Mouse (Mus musculus) central nervous system, embryonic 14 days (tissue): ENCODE measurements around the gene Olfr25. TPM values are rescaled to one million over a fixed set of nuclear protein-coding genes. Genes with fewer than 3 reads are reported as not detected.

Experiments used
- polyA plus RNA-seq: library from polyadenylated mRNA; depleted of rRNA; stranded (reverse); fragments of >200 nt; gene quantifications from 2 replicates; pipeline ENCODE4 v1.2.3, GENCODE M21; 2012; rRNA removed

The Olfr25 gene
- not detected in 2 replicates for polyA plus RNA-seq

GRCm38 (mm10) chr9:38328760-38329159, at the start of gene Olfr25:
TSS of gene Olfr25 (plus strand) at chr9:38329060.

DNA sequence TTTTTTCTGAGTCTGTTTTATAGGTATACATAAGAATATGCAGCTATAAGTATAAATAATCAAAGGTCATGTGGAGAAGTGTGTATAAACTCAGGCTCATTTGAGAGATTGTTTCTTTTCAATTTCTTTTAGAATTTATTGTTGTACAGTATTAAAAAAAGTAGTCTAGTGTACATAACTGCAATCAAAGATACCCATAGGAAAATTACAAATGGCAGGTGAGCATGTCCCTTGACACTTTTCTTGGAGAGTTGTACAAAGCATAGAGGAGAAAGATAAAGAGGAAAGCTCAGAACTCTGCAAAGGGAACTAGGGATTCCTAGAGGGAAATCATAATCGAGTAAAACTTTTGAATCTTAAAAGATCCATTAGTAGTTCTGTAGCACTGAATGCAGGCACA, 38.1 kb upstream of the Olfr25 start, which contains the start of gene Olfr896-ps1:
TSS of gene Olfr896-ps1 (plus strand) at position 301 of the 400 bp plus-strand sequence.

DNA sequence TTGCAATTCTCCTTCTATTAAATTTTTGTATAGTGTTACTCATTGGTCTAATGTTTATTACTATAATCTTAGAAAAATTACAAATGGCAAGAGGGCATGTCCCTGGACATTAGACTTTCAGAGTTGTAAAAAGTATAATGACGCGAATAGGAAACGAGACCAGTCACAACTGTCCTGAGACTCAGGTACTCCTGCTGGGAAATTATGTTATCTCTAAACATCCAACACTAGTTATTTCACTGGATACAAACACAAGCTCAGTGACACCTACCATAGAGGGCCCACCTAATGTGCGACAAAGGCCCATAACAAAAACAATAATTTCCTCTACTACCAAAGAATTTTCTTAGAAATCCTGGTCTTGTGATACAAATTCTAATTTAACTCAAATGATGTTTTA, 19.3 kb downstream of the Olfr25 start, which contains the start of gene Olfr898:
TSS of gene Olfr898 (plus strand) at position 301 of the 400 bp plus-strand sequence.

GRCm38 (mm10) chr9:38366596-38366995, 37.7 kb downstream of the Olfr25 start, which contains the start of gene Olfr250:
TSS of gene Olfr250 (plus strand) at chr9:38366896.

GRCm38 (mm10) chr9:38376786-38377185, 47.9 kb downstream of the Olfr25 start, which contains the start of gene Olfr251:
TSS of gene Olfr251 (plus strand) at chr9:38377086.

Other genes with a start within 250 kb of the Olfr25 start
- gene Olfr887, start 245.0 kb upstream of the Olfr25 start, polyA plus RNA-seq = not detected in 2 replicates
- not detected in 2 replicates for gene Olfr888, start 220.9 kb upstream of the Olfr25 start, polyA plus RNA-seq
- gene Olfr889, start 213.9 kb upstream of the Olfr25 start, polyA plus RNA-seq = not detected in 2 replicates
- gene Olfr890, start 186.5 kb upstream of the Olfr25 start, polyA plus RNA-seq = not detected in 2 replicates
- gene Olfr891, start 148.2 kb upstream of the Olfr25 start, polyA plus RNA-seq = not detected in 2 replicates
- gene Olfr893, start 120.7 kb upstream of the Olfr25 start, polyA plus RNA-seq = not detected in 2 replicates
- not detected in 2 replicates for gene Olfr894, start 111.0 kb upstream of the Olfr25 start, polyA plus RNA-seq
- gene Olfr143, start 76.3 kb upstream of the Olfr25 start, polyA plus RNA-seq = not detected in 2 replicates
- gene Olfr895, start 61.2 kb upstream of the Olfr25 start, polyA plus RNA-seq = not detected in 2 replicates
- gene Olfr896-ps1, start 38.0 kb upstream of the Olfr25 start, polyA plus RNA-seq = not detected in 2 replicates
- not detected in 2 replicates for gene Olfr898, start 19.4 kb downstream of the Olfr25 start, polyA plus RNA-seq
- not detected in 2 replicates for gene Olfr250, start 37.8 kb downstream of the Olfr25 start, polyA plus RNA-seq
- not detected in 2 replicates for gene Olfr251, start 48.0 kb downstream of the Olfr25 start, polyA plus RNA-seq
- not detected in 2 replicates for gene Olfr147, start 72.6 kb downstream of the Olfr25 start, polyA plus RNA-seq
- not detected in 2 replicates for gene Olfr901, start 100.4 kb downstream of the Olfr25 start, polyA plus RNA-seq
- not detected in 2 replicates for gene Olfr902, start 118.6 kb downstream of the Olfr25 start, polyA plus RNA-seq
- not detected in 2 replicates for gene Olfr904, start 134.1 kb downstream of the Olfr25 start, polyA plus RNA-seq
- not detected in 2 replicates for gene Olfr905, start 142.0 kb downstream of the Olfr25 start, polyA plus RNA-seq
- gene Olfr906, start 158.0 kb downstream of the Olfr25 start, polyA plus RNA-seq = not detected in 2 replicates
- not detected in 2 replicates for gene Olfr907, start 166.7 kb downstream of the Olfr25 start, polyA plus RNA-seq
- gene Olfr911-ps1, start 192.5 kb downstream of the Olfr25 start, polyA plus RNA-seq = not detected in 2 replicates
- not detected in 2 replicates for gene Olfr910, start 208.8 kb downstream of the Olfr25 start, polyA plus RNA-seq